Mouse (Mus musculus): Measurements from ENCODE around the gene Sema3f.

Sema3f gene

DNA sequence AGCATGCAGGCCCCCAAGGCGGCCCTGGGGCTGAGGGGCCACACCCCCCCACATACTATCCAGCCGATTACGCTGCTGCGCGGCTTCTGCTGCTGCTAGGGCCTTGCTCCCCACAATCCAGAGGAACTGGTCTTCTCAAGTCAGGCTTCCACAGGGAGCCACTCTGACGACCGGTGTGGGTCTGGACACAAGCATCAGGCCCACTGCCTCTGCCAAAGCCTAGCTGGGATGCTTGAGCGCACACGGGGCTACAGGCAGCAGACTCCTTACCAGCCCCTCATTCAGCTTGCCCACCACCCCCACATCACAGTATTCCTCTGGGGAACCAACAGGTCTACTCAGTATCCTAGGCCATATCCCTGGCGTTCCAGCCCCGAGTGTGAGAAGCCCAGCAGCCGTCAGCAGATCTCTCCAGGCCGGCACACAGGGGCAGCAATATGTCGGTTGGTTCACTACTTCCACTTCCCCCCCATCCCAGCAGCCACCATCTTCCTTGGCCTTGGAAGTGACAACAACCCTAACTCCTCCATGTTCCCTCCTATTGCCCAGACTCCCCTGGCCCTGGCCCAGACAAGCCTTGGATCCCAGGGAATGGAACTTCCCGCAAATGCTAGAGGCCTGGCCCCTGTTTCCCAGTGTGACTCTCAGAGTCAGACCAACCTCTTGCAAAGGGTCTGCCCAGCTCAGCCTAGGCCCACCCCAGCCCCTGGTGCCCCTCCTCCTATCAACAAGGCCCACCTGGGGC lies 76.4 kb downstream of the Sema3f start:
- peak; percentile 46 for DNase-seq (ENCODE audit: low spot score)

GRCm38 (mm10) chr9:107633091-107633660 lies 77.1 kb downstream of the Sema3f start:
- DNase-seq (ENCODE audit: low spot score) = peak; percentile 87

DNA sequence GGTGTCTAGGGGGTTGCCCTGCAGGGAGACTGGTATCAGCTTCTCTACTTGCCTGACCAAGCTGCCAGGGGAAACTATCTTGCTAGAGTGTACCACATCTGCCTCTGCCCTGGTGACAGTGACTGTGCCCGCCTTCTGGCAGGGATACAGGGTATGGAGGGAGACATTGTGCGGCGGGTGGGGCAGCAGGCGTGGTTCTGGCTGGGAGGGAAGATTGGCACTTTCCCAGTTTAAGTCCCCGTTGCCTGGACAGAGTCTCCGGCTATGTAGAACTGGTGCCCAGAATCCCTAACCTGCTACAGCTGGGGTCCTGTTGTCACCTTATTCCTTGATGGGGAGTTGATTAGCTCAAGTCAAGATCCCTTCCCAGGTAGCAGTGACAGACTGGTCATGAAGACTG lies 77.8 kb downstream of the Sema3f start:
- peak; percentile 42 for DNase-seq (ENCODE audit: low spot score)

DNA sequence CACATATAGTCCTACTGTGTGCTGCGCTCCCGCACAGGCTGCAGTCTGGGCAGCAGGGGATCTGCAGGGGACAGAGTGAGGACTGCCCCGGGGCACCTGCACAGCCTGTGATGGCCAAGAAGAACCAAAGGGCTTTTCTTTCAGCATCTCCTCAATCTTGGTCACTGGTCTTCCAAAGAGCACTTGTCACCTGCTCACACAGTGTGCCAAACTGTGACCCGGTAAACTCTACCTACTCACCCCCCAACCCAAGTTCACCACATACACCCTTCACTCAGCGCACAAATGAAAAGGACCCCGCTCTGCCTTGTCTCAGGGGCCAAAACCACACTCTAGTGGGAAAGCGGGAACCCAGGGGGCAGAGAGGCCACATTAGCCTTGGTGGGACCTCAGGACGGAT lies 78.4 kb downstream of the Sema3f start:
- no peak for DNase-seq (ENCODE audit: low spot score)

Data from urinary bladder, postnatal 14 days (tissue).